Mouse (Mus musculus): Measurements from ENCODE around the gene Enpp1. TPM values are rescaled to one million over a fixed set of nuclear protein-coding genes. Genes with fewer than 3 reads are reported as not detected.

Enpp1 gene
- polyA plus RNA-seq, 1 experiment: 10.2 TPM

GRCm38 (mm10) chr10:24710361-24710760 is 1.6 kb downstream of the Enpp1 start:
- no peak for DNase-seq (ENCODE audit: low spot score)

DNA sequence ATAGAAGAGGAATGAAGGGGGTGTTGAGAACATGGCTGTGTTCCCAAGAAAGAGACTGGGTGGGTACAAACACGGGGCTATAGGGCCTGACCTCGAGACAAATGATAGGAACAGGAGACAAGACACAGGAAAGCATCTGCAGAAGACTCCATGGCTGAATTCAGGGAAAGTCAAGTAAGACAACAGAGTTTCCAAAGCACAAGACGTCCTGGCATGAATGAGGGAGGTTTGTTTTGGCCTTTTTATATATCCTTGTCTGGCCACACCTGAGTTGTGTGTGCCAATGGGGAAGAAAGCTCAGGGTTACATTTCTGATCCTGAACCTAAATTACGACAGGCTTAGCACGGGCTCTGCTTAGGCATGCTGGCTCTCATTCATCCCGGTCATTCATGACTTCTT is 4.2 kb downstream of the Enpp1 start:
- no peak for DNase-seq (ENCODE audit: low spot score)

DNA sequence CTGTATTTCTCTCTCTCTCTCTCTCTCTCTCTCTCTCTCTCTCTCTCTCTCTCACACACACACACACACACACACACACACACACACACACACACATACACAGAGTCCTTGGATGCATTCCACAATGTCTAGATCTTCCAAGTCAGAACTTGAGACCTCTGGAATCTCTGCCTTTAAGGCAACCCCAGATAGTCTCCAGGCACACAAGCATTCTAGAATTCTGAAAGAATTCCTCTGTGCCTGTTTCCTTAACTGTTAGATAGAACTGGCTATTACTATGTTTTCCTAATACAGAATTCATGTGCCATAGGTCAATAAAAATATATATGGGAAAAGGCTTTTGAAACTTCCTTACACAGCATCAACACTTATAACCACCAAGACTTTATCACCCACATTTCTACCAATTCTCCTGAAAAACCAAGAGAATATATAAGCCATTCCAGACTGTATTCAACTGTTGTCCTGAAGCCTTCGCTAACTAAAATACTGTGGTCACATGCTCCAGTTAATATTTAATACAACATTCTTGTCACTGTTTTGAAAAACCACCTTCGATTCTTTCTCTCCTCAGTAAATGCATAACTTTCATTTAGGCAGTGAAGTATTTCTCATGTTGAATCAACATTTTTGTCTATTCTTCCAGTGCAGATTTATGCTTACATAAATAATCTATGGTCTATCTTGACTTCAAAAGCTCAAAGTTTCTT is 5.4 kb downstream of the Enpp1 start:
- no peak for DNase-seq (ENCODE audit: low spot score)

GRCm38 (mm10) chr10:24702698-24703097 is 9.3 kb downstream of the Enpp1 start:
- DNase-seq (ENCODE audit: low spot score): no peak

DNA sequence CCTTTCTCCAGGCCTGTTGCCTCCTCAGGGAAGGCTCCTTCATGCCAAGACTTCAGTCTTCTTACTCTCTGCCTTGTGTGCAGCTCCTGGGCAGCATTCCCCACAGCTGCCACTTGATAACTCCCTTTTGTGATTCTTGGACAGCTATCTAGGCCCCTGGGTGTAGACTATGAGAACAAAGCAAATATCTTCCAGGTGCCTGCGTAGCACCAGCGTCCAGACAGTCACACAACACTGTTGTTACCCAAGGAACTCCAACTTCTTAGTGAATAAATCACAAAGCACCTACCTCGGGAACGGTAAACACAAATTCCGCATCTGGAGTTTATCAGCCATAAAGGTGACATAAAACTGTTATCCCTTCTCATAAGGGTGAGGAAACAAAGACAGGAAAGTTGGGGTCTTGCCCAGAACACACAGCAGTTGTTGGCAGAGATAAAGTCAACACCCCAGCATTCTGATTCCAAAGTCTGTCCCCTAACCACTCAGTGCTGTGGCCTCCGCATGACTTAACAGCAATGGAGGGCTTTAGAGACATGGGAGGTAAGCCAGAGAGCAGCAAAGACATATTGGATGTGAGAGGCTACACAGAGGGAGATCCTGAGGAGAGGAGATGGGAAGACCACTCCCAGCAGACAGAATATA is 13.7 kb downstream of the Enpp1 start:
- no peak for DNase-seq (ENCODE audit: low spot score)

GRCm38 (mm10) chr10:24696761-24697160 is 15.2 kb downstream of the Enpp1 start:
- no peak for DNase-seq (ENCODE audit: low spot score)

GRCm38 (mm10) chr10:24695786-24696185 is 16.2 kb downstream of the Enpp1 start:
- DNase-seq (ENCODE audit: low spot score): no peak

- DNase-seq (ENCODE audit: low spot score): no peak
Measured at GRCm38 (mm10) chr10:24682518-24683104, 29.3 kb downstream of the Enpp1 start.

DNA sequence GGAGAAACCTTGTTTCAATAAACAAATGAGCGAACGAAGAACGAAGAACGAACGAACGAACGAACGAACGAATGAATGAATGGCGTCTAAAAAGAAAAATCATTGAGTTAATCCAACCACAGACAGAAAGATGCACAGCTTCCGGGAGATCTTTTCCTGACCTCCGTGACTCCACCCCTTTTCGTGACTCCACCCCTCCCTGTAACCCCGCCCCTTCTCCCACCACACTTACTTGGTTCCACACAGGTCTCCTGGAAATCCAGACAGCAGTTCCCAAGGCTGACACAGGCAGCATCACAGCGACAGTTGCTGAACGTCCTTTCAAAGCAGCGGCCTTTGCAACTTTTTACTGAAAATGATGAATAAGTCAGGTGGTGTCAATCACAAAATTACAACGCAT is 34.3 kb downstream of the Enpp1 start:
- no peak for DNase-seq (ENCODE audit: low spot score)

DNA sequence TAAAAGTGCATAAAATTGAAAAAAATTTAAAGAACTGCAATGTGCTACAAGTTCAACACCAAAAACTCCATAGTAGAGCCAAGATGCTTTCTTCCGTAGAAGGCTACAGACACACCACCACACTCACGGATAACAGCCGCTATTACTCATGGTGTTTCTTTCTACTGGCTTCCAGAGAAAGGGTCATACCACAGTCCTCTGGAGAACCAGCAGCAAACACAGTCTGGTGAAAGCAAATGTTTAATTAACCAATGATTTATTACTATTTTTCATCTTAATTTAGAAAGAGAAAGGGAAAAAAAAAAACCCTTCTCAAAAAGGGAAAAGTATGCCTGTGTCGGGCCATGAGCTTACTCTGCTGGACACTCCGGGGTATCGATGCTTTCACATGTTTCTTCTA is 37.7 kb downstream of the Enpp1 start:
- no peak for DNase-seq (ENCODE audit: low spot score)

- no peak for DNase-seq (ENCODE audit: low spot score)
Measured at GRCm38 (mm10) chr10:24672948-24673347, 39.0 kb downstream of the Enpp1 start.

DNA sequence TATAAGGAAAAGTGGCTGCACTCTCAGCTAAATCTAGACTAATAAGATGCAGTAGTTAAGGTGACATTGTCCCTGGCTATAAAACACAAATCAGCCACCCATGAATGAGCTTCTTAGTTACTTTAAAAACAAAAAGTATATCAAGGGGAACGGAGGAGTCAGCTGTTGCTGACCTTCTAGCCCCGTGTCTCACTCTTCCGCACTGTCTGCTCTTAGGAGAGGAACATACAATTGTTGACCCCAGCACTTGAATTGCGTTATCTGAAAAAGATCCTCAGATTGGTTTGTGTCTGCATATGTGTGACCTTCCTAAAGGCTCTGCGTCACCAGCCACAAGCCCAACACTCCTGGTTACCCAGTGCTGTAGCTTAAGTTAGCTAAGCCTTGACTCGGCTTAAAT is 41.4 kb downstream of the Enpp1 start:
- DNase-seq (ENCODE audit: low spot score): no peak

GRCm38 (mm10) chr10:24650990-24651569 is 60.9 kb downstream of the Enpp1 start:
- no peak for DNase-seq (ENCODE audit: low spot score)

- peak; percentile 25 for DNase-seq (ENCODE audit: low spot score)
Measured at GRCm38 (mm10) chr10:24647996-24648738, 63.8 kb downstream of the Enpp1 start.

GRCm38 (mm10) chr10:24645169-24645568 is 66.8 kb downstream of the Enpp1 start:
- no peak for DNase-seq (ENCODE audit: low spot score)

DNA sequence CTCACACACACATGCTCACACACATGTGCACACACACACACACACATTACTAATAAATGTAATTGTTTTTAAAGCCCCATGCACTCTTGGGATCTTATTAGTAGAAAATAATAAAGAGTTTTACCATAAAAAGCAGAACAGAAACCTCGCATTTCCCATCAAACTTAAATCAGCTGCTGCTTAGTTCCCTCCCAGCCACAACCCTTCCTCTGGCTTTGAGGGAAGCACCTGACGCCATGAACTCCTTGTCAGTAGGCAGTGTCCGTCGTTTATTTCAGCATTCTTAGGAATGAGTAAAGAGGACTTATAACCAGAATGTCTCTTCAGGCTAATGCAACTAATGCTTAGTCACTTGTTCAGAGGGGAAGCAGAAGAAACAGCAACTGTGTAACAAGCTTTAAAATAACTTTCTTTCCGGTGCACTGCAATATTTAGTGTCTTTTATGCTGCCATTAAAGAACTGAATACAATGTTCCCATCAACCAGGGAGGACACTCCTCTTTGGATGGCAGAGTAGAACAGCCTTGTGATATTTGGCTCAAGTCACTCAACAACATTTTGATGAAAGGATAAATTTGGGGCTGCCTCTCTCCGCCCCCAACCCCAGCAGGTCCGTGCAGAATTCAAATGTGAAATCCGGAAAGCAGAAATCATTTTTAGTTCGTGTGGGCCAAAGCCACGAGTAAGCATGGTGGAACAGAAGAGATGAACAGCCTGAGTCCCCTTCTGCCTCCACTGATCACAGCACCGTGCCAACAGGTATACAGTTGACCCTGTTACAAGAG is 69.0 kb downstream of the Enpp1 start:
- no peak for DNase-seq (ENCODE audit: low spot score)

DNA sequence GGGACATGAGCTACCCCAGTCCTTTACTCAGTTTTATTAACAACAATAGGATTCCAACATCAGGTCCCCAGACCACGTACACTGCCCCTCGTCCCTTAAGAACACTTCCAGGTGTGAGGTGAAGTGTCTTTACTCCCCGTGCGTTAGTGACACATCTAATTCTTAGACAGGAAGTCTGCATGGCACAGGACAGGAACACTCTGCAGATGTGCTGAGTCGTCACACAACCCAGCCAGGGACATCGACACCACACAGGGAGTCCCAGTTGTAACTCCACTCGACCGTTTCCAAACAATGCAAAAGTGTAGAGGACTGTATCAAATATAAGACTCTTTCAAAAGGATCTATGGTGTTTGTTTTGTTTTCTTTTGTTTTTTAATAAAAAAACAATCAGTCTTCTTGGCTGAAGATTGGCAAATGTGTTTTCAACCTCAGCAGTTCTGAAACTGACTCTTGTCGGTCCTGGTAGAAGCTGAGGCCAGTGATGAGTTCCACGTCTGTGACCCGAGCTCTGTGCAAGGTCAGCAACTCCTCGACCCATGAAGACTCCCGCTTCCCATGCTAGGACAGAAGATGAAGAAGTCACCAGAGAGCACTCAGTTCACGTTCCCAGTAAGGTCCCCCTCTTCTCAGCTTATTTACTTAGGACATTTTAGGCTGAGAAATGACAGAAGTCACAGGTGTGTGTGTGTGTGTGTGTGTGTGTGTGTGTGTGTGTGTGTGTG is 70.4 kb downstream of the Enpp1 start:
- no peak for DNase-seq (ENCODE audit: low spot score)

- DNase-seq (ENCODE audit: low spot score): no peak
Measured at GRCm38 (mm10) chr10:24640186-24640875, 71.6 kb downstream of the Enpp1 start.

DNA sequence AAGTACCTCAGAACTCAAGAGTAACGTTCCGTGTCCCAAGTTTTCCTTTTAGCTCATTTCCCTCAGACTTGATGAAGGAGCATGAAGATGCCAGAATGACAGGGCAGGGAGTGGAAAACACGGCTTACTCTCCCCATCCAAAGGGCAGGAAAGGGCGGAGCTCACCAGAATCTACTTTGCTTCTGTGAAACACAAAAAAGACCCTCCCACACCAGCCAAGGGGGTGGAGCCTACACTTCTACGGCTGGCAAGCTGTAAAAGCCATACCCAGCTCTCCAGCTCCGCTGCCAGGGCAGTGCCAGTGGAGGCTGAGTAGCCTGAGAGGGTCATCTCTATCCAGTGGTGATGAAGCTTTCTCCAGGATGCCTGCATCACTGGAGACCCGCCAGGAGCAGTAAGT is 72.4 kb downstream of the Enpp1 start:
- no peak for DNase-seq (ENCODE audit: low spot score)

Measured in urinary bladder, adult 2 months (tissue).